Mouse (Mus musculus) forebrain, embryonic 14.5 days (tissue): ENCODE measurements at regions not wholly inside any gene's neighbourhood (a gene's known extent, or its start where the extent isn't known, plus 50 kb on each side); places are given as distances from the start of the nearest gene placed in this dataset.
A peak's percentile ranks its signal among the peaks of the same experiment; 100 is the strongest.
"Not testable (repeated sequence)": the region's sequence is repeated elsewhere in the genome, so short reads cannot be mapped to it uniquely, and the experiment has no call there.

Experiments used
- ATAC-seq: fragments of 200-750 bp; cut with Nextera tagmentation; 2 replicates; pipeline ENCODE4 v1.8.0; 2017; ENCODE audit warnings: mild to moderate bottlenecking, moderate library complexity
- DNase-seq: peaks from one replicate; pipeline ENCODE4 v3.0.0-alpha.2; 2015; ENCODE audit warnings: low spot score
- H3K27ac ChIP-seq: fragments of 300-500 bp; sonication (generic); 2 replicates; pipeline ENCODE4 v1.5.1; 2014; ENCODE audit warnings: low read depth, mild to moderate bottlenecking, control low read depth, low read length, moderate library complexity
- H3K27me3 ChIP-seq: fragments of 300-500 bp; sonication (generic); replicated peaks from 2 replicates; pipeline ENCODE4 v1.6.1; 2014; ENCODE audit warnings: low read length, control low read depth, mixed read lengths; ENCODE audit not compliant: control insufficient read depth, insufficient read depth
- H3K36me3 ChIP-seq: fragments of 300-500 bp; sonication (generic); 2 replicates; pipeline ENCODE4 v1.6.1; 2014; ENCODE audit warnings: low read length, control low read depth; ENCODE audit not compliant: control insufficient read depth, insufficient read depth
- H3K4me1 ChIP-seq: fragments of 300-500 bp; sonication (generic); 2 replicates; pipeline ENCODE4 v1.6.1; 2014; ENCODE audit warnings: antibody characterized with exemption, low read length, control low read depth; ENCODE audit not compliant: control insufficient read depth, insufficient read depth
- H3K4me2 ChIP-seq: fragments of 300-500 bp; sonication (generic); 2 replicates; pipeline ENCODE4 v1.6.1; 2014; ENCODE audit warnings: mild to moderate bottlenecking, control low read depth, low read length
- H3K4me3 ChIP-seq: fragments of 300-500 bp; sonication (generic); 2 replicates; pipeline ENCODE4 v1.5.1; 2014; ENCODE audit warnings: low read depth, low read length, control low read depth
- H3K9ac ChIP-seq: fragments of 300-500 bp; sonication (generic); 2 replicates; pipeline ENCODE4 v1.6.1; 2014; ENCODE audit warnings: mild to moderate bottlenecking, low read length, control low read depth, moderate library complexity
- H3K9me3 ChIP-seq: fragments of 300-500 bp; sonication (generic); replicated peaks from 2 replicates; pipeline ENCODE4 v1.6.1; 2016; ENCODE audit warnings: low read length, control low read depth, mixed read lengths; ENCODE audit not compliant: control insufficient read depth
- WGBS: fragments of 180-500 bp; shearing (Covaris S2); extraction: QIAGEN DNeasy Blood & Tissue Kit; methylation state at CpG from one replicate; pipeline ENCODE4 v1.1.7; 2014; 5-methylcytosine and 5-hydroxymethylcytosine counted together

DNA sequence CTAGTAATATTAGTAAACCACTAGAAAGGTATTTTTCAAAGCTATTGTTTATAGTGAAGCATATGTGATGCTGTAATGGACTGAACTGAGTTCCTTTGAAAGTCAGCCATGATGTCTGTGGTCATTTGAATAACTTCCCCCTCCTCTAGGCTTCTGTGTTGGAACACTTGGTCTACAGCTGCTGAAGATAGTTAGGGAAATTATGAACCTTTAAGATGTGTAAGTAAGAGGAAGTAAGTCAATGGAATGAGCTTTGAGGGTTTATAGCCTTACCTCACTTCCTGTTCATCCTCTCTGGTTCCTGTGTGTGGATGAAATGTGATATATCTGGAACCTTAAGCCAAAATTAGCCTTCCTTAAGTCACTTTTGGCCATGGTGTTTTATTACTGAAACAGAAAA, 145.7 kb upstream of the Tmem229a start:
- Histone ChIP-seq H3K27ac (no peak overlapping the region), H3K9ac (no peak overlapping the region), H3K9me3 (no peaks in the 10 kb centered on the region), H3K4me3 (no peak overlapping the region), H3K4me2 (no peak overlapping the region), H3K27me3 (no peaks in the 10 kb centered on the region), H3K4me1 (no peaks in the 10 kb centered on the region), H3K36me3 (no peaks in the 10 kb centered on the region)
- DNase-seq, result no peak
- no peak for ATAC-seq

DNA sequence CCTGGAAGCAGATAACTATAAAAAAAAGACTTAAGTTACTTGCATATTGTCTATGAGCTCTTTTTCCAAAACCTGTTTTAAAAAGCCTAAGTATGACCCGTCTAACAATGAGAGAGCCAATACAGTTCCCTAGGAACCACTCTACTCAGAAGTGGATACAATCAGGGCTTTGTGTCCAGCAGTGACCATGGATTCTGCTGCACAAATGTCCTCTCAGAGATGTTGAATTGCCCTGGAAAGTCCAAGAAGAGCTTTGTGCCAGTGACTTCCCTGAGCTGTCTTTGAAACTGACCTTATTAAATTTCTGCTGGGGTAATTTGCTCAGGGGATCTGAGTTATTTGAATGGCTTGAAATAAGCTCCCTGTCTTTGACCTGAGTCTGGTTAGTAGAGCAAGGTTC, 131.1 kb upstream of the Tmem229a start:
- H3K4me3 ChIP-seq, result no peak overlapping the region
- DNase-seq (no peak), ATAC-seq (no peak)
- WGBS, result 69% methylated on average over 1 of the region's 1 CpGs
- no peak overlapping the region for H3K4me2 ChIP-seq
- H3K9me3 ChIP-seq, result no peaks in the 10 kb centered on the region
- H3K9ac ChIP-seq, result no peak overlapping the region
- no peaks in the 10 kb centered on the region for H3K36me3 ChIP-seq
- H3K27me3 ChIP-seq, result no peaks in the 10 kb centered on the region
- no peaks in the 10 kb centered on the region for H3K4me1 ChIP-seq
- H3K27ac ChIP-seq, result no peak overlapping the region

DNA sequence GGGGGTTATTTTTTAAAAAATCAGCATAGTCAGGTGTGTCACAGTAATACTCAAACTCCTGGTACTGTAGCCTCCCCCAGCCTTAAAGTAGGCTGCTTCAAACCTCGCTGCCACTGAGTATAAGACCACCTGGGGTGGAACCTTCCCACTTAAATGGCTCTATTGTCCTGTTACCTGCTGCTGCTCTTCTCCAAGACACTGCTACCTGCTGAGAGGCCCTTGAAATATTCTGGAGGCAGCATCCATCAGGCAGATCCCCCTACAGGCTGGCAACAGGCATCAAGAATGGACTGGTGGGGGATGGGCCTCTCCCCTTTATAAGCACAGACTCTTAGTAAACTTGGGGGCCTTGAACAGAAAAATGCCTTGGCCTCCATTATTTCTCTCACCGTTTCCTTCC, 129.8 kb upstream of the Tmem229a start:
- Histone ChIP-seq H3K9ac (no peak overlapping the region), H3K4me1 (no peaks in the 10 kb centered on the region), H3K4me2 (no peak overlapping the region), H3K27me3 (no peaks in the 10 kb centered on the region), H3K27ac (no peak overlapping the region), H3K4me3 (no peak overlapping the region), H3K36me3 (no peaks in the 10 kb centered on the region), H3K9me3 (no peaks in the 10 kb centered on the region)
- no peak for DNase-seq
- 81% methylated on average over 2 of the region's 2 CpGs for WGBS
- ATAC-seq, result no peak

DNA sequence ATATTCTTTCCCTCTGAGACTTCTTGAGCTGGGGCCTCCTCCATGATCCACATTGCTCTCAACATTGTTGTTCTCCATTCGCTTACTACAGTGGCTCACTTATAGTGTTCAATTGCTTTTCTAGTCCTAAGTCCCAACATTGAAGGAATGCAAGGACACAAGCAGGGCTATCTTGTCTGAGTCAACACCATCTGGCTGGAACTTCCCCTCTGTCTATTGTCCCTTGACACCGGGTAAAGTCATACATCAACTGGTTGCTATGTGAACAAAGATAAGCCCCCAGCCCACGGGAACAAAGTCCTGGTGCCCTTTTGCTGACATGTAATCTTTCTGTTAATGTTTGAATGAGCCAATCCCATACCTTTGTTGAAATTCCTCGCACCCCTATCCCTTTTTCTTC, 129.2 kb upstream of the Tmem229a start:
- H3K27ac ChIP-seq, result not testable (repeated sequence)
- 89% methylated on average over 4 of the region's 4 CpGs for WGBS

DNA sequence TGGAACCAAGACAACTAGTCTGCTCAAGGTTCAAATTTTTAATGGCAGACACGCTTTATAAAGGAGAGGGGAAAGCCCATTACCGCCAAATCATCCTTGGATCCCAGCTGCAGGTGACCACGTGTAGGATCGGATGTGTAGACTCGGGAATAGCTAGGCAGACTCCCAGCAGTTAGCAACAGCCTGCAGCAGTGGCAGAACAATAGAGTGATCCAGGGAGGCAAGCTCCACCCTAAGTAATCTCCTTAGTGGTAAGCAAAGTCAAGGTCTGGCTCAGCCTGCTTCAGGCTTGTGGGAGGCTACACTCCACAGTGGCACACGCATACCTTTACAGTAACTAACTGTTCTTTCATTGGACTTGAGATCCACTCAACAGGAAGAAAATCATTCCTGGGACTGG, 109.8 kb upstream of the Tmem229a start:
- DNase-seq (no peak), ATAC-seq (no peak)
- Histone ChIP-seq H3K27ac (no peak overlapping the region), H3K4me2 (no peak overlapping the region), H3K4me3 (no peak overlapping the region), H3K36me3 (no peaks in the 10 kb centered on the region), H3K4me1 (no peaks in the 10 kb centered on the region), H3K9ac (no peak overlapping the region), H3K9me3 (no peaks in the 10 kb centered on the region), H3K27me3 (no peaks in the 10 kb centered on the region)
- 35% methylated on average over 6 of the region's 6 CpGs for WGBS

More for the DNA sequence above, 129.2 kb upstream of the Tmem229a start:
- H3K4me2 ChIP-seq, H3K4me1 ChIP-seq, H3K36me3 ChIP-seq, DNase-seq, H3K9me3 ChIP-seq, H3K27me3 ChIP-seq, H3K9ac ChIP-seq, H3K4me3 ChIP-seq, ATAC-seq: not testable (repeated sequence)

DNA sequence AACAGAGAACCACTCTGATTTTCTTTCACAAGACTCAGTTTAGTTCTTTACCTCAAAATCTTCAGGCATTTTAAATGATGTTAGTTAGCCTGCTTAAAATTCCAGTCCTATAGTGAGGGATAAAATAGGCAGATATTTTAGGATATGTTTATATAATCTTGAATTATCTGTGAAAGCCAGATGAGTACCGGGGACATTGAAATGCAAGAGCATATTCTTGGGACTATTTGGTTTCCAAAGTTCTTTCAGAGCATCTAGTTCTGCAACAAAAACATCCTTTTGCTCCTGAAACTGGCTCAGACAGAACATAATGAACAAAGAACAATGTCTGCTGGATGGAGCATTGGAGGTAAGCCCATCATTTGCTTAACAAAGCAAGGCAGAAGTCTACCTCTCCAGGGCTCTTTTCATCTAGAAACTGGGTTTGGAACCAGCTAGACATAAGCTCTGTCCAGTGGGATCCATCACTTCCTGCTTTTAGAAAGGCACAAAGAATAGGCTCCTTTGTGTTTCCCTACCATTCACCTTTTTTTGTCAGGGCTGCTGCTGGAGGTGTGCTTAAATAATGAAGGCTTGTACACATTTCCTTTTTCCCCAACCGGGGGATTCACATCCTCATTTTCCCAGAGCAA, 76.9 kb upstream of the Tmem229a start:
- WGBS, result 12% methylated on average over 2 of the region's 2 CpGs
- no peak overlapping the region for H3K4me3 ChIP-seq
- ATAC-seq (peak; percentile 34; the same call in 1 of the 2 replicates), DNase-seq (peak; percentile 3)
- no peak overlapping the region for H3K9ac ChIP-seq
- no peak overlapping the region for H3K27ac ChIP-seq
- 0 out of 2 replicates have a peak, but pooled peaks cover 3% of the 10 kb centered on the region for H3K4me1 ChIP-seq
- H3K4me2 ChIP-seq, result no peak overlapping the region
- H3K27me3 ChIP-seq, result no peaks in the 10 kb centered on the region
- no peaks in the 10 kb centered on the region for H3K36me3 ChIP-seq
- H3K9me3 ChIP-seq, result no peaks in the 10 kb centered on the region

DNA sequence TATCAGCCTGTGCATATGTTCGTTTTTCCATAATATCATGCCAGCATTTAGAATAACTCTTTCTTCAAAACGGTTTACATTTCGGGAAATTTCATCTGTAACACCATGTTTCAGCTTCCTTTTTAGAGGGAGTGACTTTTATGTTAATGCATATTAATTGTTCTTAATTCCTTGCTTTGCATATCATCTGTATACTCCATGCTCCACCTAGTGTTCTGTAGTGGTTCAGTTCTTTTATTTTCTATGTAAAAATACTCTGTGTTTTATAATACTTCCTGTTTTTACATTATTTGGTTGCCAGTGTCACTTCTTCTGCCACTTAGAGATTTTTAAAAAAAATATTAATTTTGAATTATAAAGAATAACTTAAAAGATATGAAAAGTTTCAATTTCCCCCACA, 70.9 kb upstream of the Tmem229a start:
- Histone ChIP-seq H3K27me3 (no peaks in the 10 kb centered on the region), H3K4me2 (no peak overlapping the region), H3K9me3 (no peaks in the 10 kb centered on the region), H3K9ac (no peak overlapping the region), H3K4me1 (no peaks in the 10 kb centered on the region), H3K36me3 (no peaks in the 10 kb centered on the region), H3K27ac (no peak overlapping the region), H3K4me3 (no peak overlapping the region)
- ATAC-seq (no peak), DNase-seq (peak; percentile 23)
- WGBS, result 86% methylated on average over 3 of the region's 3 CpGs

DNA sequence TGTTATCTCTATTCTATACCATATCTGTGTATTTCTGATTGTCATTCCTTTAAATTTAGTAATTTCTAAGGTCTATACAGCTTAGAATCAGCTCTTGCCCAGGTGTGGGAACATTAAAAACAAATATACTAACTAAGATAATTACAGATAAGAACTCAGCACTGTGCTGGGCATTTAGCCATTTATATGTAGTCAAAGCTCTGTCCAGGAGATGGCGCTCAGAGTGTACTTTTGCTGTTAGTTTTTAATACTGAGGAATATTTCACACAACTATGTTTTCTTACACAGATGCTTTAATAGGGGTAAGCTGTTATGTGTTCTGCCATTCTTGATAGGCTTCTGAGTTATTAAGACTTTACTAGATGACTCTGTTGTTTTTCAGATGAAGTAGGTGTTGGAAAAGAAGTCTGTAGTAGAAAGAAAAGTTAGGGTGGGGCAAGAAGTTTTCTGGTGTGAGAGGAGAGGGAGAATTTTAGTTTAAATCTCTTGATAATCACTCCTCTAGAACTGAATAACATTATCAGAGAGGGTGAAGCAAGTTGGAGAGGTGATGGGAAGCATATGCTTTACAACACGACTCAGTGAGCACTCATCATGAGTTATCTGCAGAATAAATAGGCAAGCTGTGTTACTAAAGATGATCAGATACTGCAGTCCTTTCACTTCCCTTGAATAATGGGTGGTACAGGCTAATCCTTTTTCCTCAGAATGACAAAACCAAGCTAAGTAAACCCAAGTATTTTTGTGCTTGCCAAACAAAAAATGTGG, 64.1 kb upstream of the Tmem229a start:
- no peak overlapping the region for H3K27ac ChIP-seq
- DNase-seq (peak; percentile 87), ATAC-seq (peak; percentile 77)
- no peak overlapping the region for H3K4me3 ChIP-seq
- 13% methylated on average over 2 of the region's 2 CpGs for WGBS
- H3K4me2 ChIP-seq, result no peak overlapping the region
- no peaks in the 10 kb centered on the region for H3K4me1 ChIP-seq
- H3K27me3 ChIP-seq, result no peaks in the 10 kb centered on the region
- H3K9ac ChIP-seq, result no peak overlapping the region
- H3K36me3 ChIP-seq, result no peaks in the 10 kb centered on the region
- H3K9me3 ChIP-seq, result no peaks in the 10 kb centered on the region

DNA sequence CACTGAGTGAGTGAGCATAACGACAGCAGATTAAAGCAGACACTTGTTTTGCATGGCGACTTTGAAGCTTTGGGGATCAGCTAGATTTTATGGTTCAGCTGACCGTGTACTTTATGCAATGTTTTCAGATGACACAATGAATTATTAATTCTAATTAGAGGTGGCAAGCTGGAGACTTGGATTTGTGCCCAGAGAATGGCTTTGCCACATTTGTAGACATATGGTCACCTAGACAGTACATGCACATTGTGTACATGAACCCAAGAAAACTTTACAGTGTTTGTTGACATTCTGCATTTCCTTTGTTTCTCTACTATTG, 57.1 kb upstream of the Tmem229a start:
- Histone ChIP-seq H3K4me1 (peaks cover 9% of the 10 kb centered on the region), H3K9me3 (no peaks in the 10 kb centered on the region), H3K27ac (no peak overlapping the region), H3K9ac (no peak overlapping the region), H3K27me3 (no peaks in the 10 kb centered on the region), H3K36me3 (no peaks in the 10 kb centered on the region), H3K4me3 (no peak overlapping the region), H3K4me2 (no peak overlapping the region)
- WGBS, result 12% methylated on average over 3 of the region's 3 CpGs
- peak; percentile 83 for ATAC-seq
- DNase-seq, result peak; percentile 79
